Mouse (Mus musculus) cerebellum, adult 2 months (tissue): Measurements from ENCODE around the gene Etv3.

Source experiments
- CTCF ChIP-seq: fragments of 200-500 bp; IDR thresholded peaks from 2 replicates; pipeline ENCODE4 v1.5.1; 2011; ENCODE audit warnings: low read depth, mild to moderate bottlenecking, control low read depth, low read length, moderate library complexity, borderline replicate concordance; ENCODE audit not compliant: insufficient read depth
- POLR2A ChIP-seq: fragments of 200-500 bp; IDR thresholded peaks from 2 replicates; pipeline ENCODE4 v1.6.1; 2011; ENCODE audit warnings: low read length, control low read depth, borderline replicate concordance; ENCODE audit not compliant: insufficient read depth

DNA sequence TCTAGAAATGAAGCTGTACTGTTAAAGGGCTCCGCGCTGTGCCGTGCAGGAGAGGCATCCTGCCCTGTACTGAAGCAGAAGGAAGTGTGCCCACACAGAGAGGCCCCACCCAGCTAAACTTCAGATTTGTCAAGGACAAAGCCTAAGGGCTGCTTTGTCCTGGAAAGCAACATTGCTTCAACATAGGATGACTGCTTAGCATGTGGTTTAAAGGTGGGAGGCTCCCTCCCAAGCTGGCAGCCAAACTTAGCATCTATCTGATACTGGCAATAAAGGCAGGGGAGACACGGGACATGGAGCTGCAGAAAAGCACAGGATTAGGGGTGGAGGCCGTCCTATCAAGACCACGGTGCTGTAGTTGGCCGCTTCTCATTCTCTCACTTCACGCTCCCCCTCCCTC is 24.1 kb upstream of the Etv3 start:
- TF ChIP-seq POLR2A (no peak), CTCF (no peak)
